Mouse (Mus musculus): ENCODE results near the gene Cdkl3.

GRCm38 (mm10) chr11:52011541-52011940 lies 7.5 kb downstream of the Cdkl3 start:
- TF ChIP-seq GATA1 (IDR thresholded peaks at IDR 0.05; ENCODE audit: borderline replicate concordance, low read length) (no peak), FLI1 (IDR thresholded peaks at IDR 0.05; ENCODE audit: low read length) (no peak)

Measured in megakaryocyte, embryonic 14.5 days (primary cell).